Mouse (Mus musculus): ENCODE measurements around the gene Lypd3.

GRCm38 (mm10) chr7:24592163-24592562 lies 44.2 kb upstream of the Lypd3 start:
- TF ChIP-seq POLR2A (IDR thresholded peaks at IDR 0.05; ENCODE audit: borderline replicate concordance, low read depth, low read length), result no peak
- TF ChIP-seq CTCF (IDR thresholded peaks at IDR 0.05; ENCODE audit: low read depth, low read length), result no peak

Data from bone marrow macrophage, adult 2 months (primary cell).